Mouse (Mus musculus): ENCODE data around the gene Fktn.

The Fktn gene

DNA sequence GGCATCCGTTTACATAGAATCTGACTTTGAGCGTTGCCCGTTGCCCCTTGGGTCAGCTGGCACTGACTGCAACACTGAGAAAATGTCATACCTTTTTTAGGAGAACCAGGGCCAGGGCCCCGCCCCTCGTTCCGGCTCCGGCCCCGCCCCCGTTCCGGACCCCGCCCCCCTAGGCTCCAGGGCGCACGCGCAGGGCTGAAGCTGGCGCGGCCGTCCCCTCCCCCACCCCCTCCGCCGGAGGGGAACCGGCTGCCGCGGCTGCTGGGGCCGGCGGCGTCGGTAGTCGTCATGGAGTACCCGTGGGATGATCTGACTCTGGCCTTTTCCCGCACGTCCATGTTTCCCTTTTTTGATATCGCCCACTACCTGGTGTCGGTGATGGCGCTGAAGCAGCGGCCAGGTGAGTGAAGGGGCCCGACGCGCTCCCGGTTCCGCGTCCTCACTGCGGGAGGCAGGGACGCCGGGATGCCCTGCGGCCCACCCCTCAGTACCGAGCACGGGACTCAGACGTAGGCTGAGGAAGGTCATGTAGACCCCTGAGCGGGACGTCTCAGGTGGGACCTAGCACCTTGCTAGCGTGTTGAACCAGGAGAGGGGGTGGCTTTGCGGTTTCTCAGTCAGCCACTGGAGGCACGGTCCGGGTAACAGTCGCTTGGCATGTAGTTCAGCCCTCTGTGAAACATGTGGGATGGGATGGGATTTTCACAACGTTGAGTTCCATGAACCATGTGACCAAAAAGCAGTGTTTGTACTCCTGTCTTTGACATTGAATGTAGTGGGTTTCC, 112.2 kb downstream of the Fktn start, which contains the start of gene Tmem38b:
Gene Tmem38b (plus strand): TSS at position 225 of the 785 bp plus-strand sequence.
- DNase-seq (ENCODE audit: low spot score in 2 of 2), result peak; percentile 49 to 61

DNA sequence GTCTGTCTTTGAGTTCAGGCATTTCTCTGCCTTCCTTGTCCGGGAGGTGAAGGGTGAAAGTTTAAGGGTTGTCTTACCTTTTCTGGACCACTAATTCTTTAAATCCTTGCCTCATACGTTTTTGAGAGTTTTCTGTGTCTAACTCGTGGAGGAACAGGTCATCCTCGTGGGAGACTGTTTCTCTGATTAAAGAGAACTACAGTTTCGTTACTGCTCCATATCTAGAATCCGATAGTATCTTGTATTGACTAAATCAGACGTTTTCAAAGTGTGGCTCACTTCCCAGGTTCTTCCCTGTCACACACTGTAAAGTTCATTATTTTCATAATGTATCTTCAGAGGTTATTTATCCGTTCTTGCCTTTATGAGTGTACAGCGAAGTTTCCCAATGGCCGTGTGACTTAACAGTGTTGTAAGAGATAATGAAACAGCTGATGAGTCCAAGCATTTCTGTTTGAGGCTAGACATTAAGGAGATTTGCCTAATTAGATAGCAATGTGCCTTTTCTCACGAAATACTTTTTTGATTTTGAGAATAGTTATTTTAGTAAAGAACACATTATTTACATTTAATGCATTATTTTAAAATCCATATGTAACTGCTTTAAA, 112.9 kb downstream of the Fktn start:
- DNase-seq (ENCODE audit: low spot score in 2 of 2), result no peak
